Mouse (Mus musculus): ENCODE data around the gene Cacna1s. TPM values are rescaled to one million over a fixed set of nuclear protein-coding genes. Genes with fewer than 3 reads are reported as not detected.

Cacna1s gene
- polyA plus RNA-seq, 1 experiment from 2014 or later: 0.29 TPM

DNA sequence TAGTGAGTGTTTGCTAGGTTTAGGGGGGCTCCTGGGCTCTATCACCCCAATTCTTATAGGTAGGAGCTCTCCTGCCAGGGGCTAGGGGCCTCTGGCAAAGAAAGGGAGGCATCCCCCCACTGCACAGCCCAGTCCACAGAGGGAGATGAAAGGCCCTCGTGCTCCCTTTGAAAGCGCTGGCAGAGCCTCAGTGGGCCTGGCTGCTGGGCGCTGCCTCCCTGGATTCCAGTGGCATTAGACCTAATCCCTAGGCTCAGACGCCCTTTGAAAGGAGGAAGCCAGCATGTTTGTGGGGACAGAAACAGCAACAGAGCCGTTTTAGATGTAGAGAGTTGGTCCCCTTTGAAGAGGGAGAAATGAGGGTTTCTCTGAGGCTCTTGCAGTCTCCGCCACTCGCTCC is 22.3 kb upstream of the Cacna1s start:
- Histone ChIP-seq H3K27ac (no peak overlapping the region), H3K9ac (no peak overlapping the region), H3K4me1 (replicated peaks) (0 out of 2 replicates have a peak, but pooled peaks cover 3% of the 10 kb centered on the region), H3K4me3 (no peak overlapping the region), H3K36me3 (peaks cover 76% of the 10 kb centered on the region), H3K4me2 (no peak overlapping the region), H3K27me3 (no peaks in the 10 kb centered on the region), H3K9me3 (replicated peaks) (no peaks in the 10 kb centered on the region)
- 62% methylated on average over 7 of the region's 7 CpGs for WGBS
- ATAC-seq (replicated peaks; ENCODE audit: insufficient number of reproducible peaks, insufficient read depth, low FRiP score, low read depth): no peak

GRCm38 (mm10) chr1:136031697-136032096 is 20.9 kb upstream of the Cacna1s start:
- Histone ChIP-seq H3K9me3 (replicated peaks) (no peaks in the 10 kb centered on the region), H3K4me3 (no peak overlapping the region), H3K27me3 (no peaks in the 10 kb centered on the region), H3K4me2 (no peak overlapping the region), H3K4me1 (replicated peaks) (0 out of 2 replicates have a peak, but pooled peaks cover 3% of the 10 kb centered on the region), H3K36me3 (peaks cover 61% of the 10 kb centered on the region), H3K9ac (no peak overlapping the region), H3K27ac (no peak overlapping the region)
- 79% methylated on average over 8 of the region's 8 CpGs for WGBS
- no peak for ATAC-seq (replicated peaks; ENCODE audit: insufficient number of reproducible peaks, insufficient read depth, low FRiP score, low read depth)

GRCm38 (mm10) chr1:136032961-136033360 is 19.6 kb upstream of the Cacna1s start:
- Histone ChIP-seq H3K27ac (no peak overlapping the region), H3K9me3 (replicated peaks) (no peaks in the 10 kb centered on the region), H3K27me3 (no peaks in the 10 kb centered on the region), H3K4me1 (replicated peaks) (0 out of 2 replicates have a peak, but pooled peaks cover 3% of the 10 kb centered on the region), H3K4me2 (no peak overlapping the region), H3K9ac (no peak overlapping the region), H3K36me3 (peaks cover 49% of the 10 kb centered on the region), H3K4me3 (no peak overlapping the region)
- no peak for ATAC-seq (replicated peaks; ENCODE audit: insufficient number of reproducible peaks, insufficient read depth, low FRiP score, low read depth)
- 42% methylated on average over 7 of the region's 7 CpGs for WGBS

DNA sequence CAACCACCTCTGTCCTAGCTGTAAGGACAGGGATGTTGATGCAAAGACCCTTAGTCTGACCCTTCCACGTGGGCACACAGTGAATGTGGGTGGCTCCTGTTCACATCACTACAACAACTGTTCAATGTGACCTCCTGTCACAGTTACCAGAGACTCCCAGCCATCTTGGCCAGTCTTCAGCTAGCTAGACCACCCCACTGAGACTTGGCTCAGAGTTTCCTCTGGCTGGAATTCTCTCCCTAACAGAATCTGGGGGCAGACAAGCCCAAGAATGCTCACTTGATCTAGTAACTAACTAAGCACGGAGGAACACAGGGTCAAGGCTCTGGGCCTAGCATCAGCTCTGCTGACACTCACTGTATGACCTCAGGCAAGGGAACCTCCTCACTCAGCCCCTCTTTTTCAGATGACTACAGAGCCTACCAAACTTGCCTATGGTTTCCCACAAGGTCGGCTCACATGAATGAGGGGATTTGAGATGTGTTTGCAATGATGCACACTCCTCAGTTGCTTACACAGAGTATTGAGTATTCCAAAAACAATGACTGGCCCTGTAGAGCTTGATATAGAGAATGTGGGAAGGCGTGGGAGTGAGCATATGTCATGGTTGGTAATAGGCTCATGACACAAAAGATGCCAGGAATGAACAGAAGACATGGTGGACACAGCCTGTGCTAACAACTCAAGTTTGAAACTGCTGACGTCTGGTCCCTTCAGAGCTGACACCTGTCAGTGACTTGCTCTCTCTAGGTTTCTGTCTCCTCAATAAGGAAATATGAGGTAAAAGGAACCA is 13.6 kb upstream of the Cacna1s start:
- Histone ChIP-seq H3K27me3 (0 out of 2 replicates have a peak, but pooled peaks cover 13% of the 10 kb centered on the region), H3K4me2 (no peak overlapping the region), H3K4me1 (replicated peaks) (peaks cover 8% of the 10 kb centered on the region), H3K27ac (no peak overlapping the region), H3K9ac (no peak overlapping the region), H3K9me3 (replicated peaks) (no peaks in the 10 kb centered on the region), H3K4me3 (no peak overlapping the region), H3K36me3 (peaks cover 12% of the 10 kb centered on the region; the same call in 1 of the 2 replicates)
- WGBS: 65% methylated on average over 5 of the region's 5 CpGs
- no peak for ATAC-seq (replicated peaks; ENCODE audit: insufficient number of reproducible peaks, insufficient read depth, low FRiP score, low read depth)

DNA sequence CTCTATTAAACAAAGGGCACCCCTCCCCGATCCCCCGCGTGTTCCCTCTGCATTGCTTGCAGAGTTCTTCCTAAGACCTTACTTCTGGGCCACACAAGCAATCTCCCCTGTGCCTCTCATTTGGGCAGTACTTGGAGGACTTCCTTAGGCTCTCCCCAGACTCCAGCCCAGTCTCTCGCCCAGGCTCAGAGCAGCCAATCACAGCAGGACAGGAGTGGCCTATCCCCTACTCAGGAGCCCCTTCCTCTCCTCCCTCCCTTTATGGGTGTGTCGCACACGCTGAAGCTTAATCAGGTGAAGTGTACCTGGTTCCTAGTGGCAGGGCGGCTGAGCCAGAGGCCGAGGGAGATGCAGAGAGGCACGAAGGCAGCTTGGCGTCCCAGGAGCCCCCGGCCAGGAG is 12.1 kb upstream of the Cacna1s start:
- Histone ChIP-seq H3K9ac (no peak overlapping the region), H3K4me2 (no peak overlapping the region), H3K4me1 (replicated peaks) (peaks cover 8% of the 10 kb centered on the region), H3K9me3 (replicated peaks) (no peaks in the 10 kb centered on the region), H3K36me3 (no peaks in the 10 kb centered on the region), H3K4me3 (no peak overlapping the region), H3K27ac (no peak overlapping the region), H3K27me3 (peaks cover 13% of the 10 kb centered on the region; the same call in 1 of the 2 replicates)
- WGBS: 12% methylated on average over 11 of the region's 11 CpGs
- no peak for ATAC-seq (replicated peaks; ENCODE audit: insufficient number of reproducible peaks, insufficient read depth, low FRiP score, low read depth)

GRCm38 (mm10) chr1:136040874-136041273 is 11.7 kb upstream of the Cacna1s start:
- 17% methylated on average over 4 of the region's 4 CpGs for WGBS
- H3K4me1 ChIP-seq (replicated peaks): peaks cover 8% of the 10 kb centered on the region
- ATAC-seq (replicated peaks; ENCODE audit: insufficient number of reproducible peaks, insufficient read depth, low FRiP score, low read depth): no peak
- H3K27me3 ChIP-seq: peaks cover 15% of the 10 kb centered on the region
- no peaks in the 10 kb centered on the region for H3K36me3 ChIP-seq
- no peak overlapping the region for H3K9ac ChIP-seq
- no peaks in the 10 kb centered on the region for H3K9me3 ChIP-seq (replicated peaks)
- no peak overlapping the region for H3K27ac ChIP-seq
- no peak overlapping the region for H3K4me2 ChIP-seq
- no peak overlapping the region for H3K4me3 ChIP-seq

GRCm38 (mm10) chr1:136045774-136046173 is 6.8 kb upstream of the Cacna1s start:
- Histone ChIP-seq H3K9me3 (replicated peaks) (no peaks in the 10 kb centered on the region), H3K4me1 (replicated peaks) (peaks cover 7% of the 10 kb centered on the region), H3K27ac (no peak overlapping the region), H3K4me3 (no peak overlapping the region), H3K27me3 (peaks cover 46% of the 10 kb centered on the region), H3K4me2 (no peak overlapping the region), H3K36me3 (no peaks in the 10 kb centered on the region), H3K9ac (no peak overlapping the region)
- 14% methylated on average over 4 of the region's 4 CpGs for WGBS
- ATAC-seq (replicated peaks; ENCODE audit: insufficient number of reproducible peaks, insufficient read depth, low FRiP score, low read depth): no peak

GRCm38 (mm10) chr1:136047432-136047831 is 5.1 kb upstream of the Cacna1s start:
- no peak for ATAC-seq (replicated peaks; ENCODE audit: insufficient number of reproducible peaks, insufficient read depth, low FRiP score, low read depth)
- 12% methylated on average over 2 of the region's 2 CpGs for WGBS
- Histone ChIP-seq H3K4me3 (no peak overlapping the region), H3K4me1 (replicated peaks) (peaks cover 11% of the 10 kb centered on the region), H3K9ac (no peak overlapping the region), H3K36me3 (no peaks in the 10 kb centered on the region), H3K9me3 (replicated peaks) (no peaks in the 10 kb centered on the region), H3K27ac (no peak overlapping the region), H3K4me2 (no peak overlapping the region), H3K27me3 (peaks cover 47% of the 10 kb centered on the region)

- no peak overlapping the region for H3K9ac ChIP-seq
- no peaks in the 10 kb centered on the region for H3K36me3 ChIP-seq
- H3K27me3 ChIP-seq: peaks cover 43% of the 10 kb centered on the region
- peaks cover 13% of the 10 kb centered on the region for H3K4me1 ChIP-seq (replicated peaks)
- H3K27ac ChIP-seq: no peak overlapping the region
- H3K4me2 ChIP-seq: no peak overlapping the region
- H3K4me3 ChIP-seq: no peak overlapping the region
- WGBS: 67% methylated on average over 9 of the region's 9 CpGs
- no peaks in the 10 kb centered on the region for H3K9me3 ChIP-seq (replicated peaks)
- no peak for ATAC-seq (replicated peaks; ENCODE audit: insufficient number of reproducible peaks, insufficient read depth, low FRiP score, low read depth)
Measured at GRCm38 (mm10) chr1:136047894-136048293, 4.7 kb upstream of the Cacna1s start.

- no peak within 1 kb of the TSS for H3K27ac ChIP-seq
- H3K4me2 ChIP-seq: peak within 1 kb of the TSS; percentile 62
- H3K4me3 ChIP-seq: peak within 1 kb of the TSS; percentile 35
- 21% methylated on average over 29 of the region's 29 CpGs for WGBS
- no peak for ATAC-seq (replicated peaks; ENCODE audit: insufficient number of reproducible peaks, insufficient read depth, low FRiP score, low read depth)
- peak within 1 kb of the TSS; percentile 14 for H3K9ac ChIP-seq
- H3K27me3 ChIP-seq: peaks cover 53% of the 10 kb centered on the region
- peaks cover 18% of the 10 kb centered on the region for H3K4me1 ChIP-seq (replicated peaks)
- no peaks in the 10 kb centered on the region for H3K9me3 ChIP-seq (replicated peaks)
- no peaks in the 10 kb centered on the region for H3K36me3 ChIP-seq
Measured at GRCm38 (mm10) chr1:136050312-136051012, 2.1 kb upstream of the Cacna1s start, which contains the start of gene Ascl5. Gene Ascl5, plus strand, starts transcription at chr1:136050804.

- H3K27ac ChIP-seq: no peak overlapping the region
Measured at GRCm38 (mm10) chr1:136051013-136051315, 1.6 kb upstream of the Cacna1s start.

More at GRCm38 (mm10) chr1:136051013-136051315, 1.6 kb upstream of the Cacna1s start:
- peak overlapping the region; percentile 35 for H3K4me3 ChIP-seq
- H3K27me3 ChIP-seq: peaks cover 50% of the 10 kb centered on the region
- peak overlapping the region; percentile 62 for H3K4me2 ChIP-seq
- WGBS: 2% methylated on average over 36 of the region's 36 CpGs
- H3K9me3 ChIP-seq (replicated peaks): no peaks in the 10 kb centered on the region
- no peaks in the 10 kb centered on the region for H3K36me3 ChIP-seq
- ATAC-seq (replicated peaks; ENCODE audit: insufficient number of reproducible peaks, insufficient read depth, low FRiP score, low read depth): no peak
- peaks cover 18% of the 10 kb centered on the region for H3K4me1 ChIP-seq (replicated peaks)
- H3K9ac ChIP-seq: peak overlapping the region; percentile 14
